Mouse (Mus musculus) lung, embryonic 16.5 days (tissue): ENCODE measurements around the gene Osm. TPM values are rescaled to one million over a fixed set of nuclear protein-coding genes. Genes with fewer than 3 reads are reported as not detected.

ENCODE experiments used
- ATAC-seq: fragments of 200-750 bp; cut with Nextera tagmentation; 2 replicates; pipeline ENCODE4 v1.8.0; 2017; ENCODE audit warnings: low read depth, mild to moderate bottlenecking, moderate library complexity
- H3K27ac ChIP-seq: fragments of 300-500 bp; sonication (generic); 2 replicates; pipeline ENCODE4 v1.5.1; 2014; ENCODE audit warnings: mild to moderate bottlenecking, control low read depth, low read length
- H3K27me3 ChIP-seq: fragments of 300-500 bp; sonication (generic); 2 replicates; pipeline ENCODE4 v1.6.1; 2014; ENCODE audit warnings: low read depth, low read length, mixed read lengths; ENCODE audit not compliant: control insufficient read depth, insufficient read depth
- H3K36me3 ChIP-seq: fragments of 300-500 bp; sonication (generic); 2 replicates; pipeline ENCODE4 v1.6.1; 2014; ENCODE audit warnings: low read length; ENCODE audit not compliant: control insufficient read depth, insufficient read depth
- H3K4me1 ChIP-seq: fragments of 300-500 bp; sonication (generic); replicated peaks from 2 replicates; pipeline ENCODE4 v1.6.1; 2014; ENCODE audit warnings: low read length, mixed read lengths; ENCODE audit not compliant: control insufficient read depth, insufficient read depth
- H3K4me2 ChIP-seq: fragments of 300-500 bp; sonication (generic); 2 replicates; pipeline ENCODE4 v1.6.1; 2014; ENCODE audit warnings: low read depth, low read length, control low read depth
- H3K4me3 ChIP-seq: fragments of 300-500 bp; sonication (generic); 2 replicates; pipeline ENCODE4 v1.5.1; 2014; ENCODE audit warnings: mild to moderate bottlenecking, low read length, control low read depth
- H3K9ac ChIP-seq: fragments of 300-500 bp; sonication (generic); 2 replicates; pipeline ENCODE4 v1.6.1; 2014; ENCODE audit warnings: low read length, control low read depth
- H3K9me3 ChIP-seq: fragments of 300-500 bp; sonication (generic); 2 replicates; pipeline ENCODE4 v1.6.1; 2016; ENCODE audit warnings: low read length; ENCODE audit not compliant: control insufficient read depth
- WGBS: fragments of 180-500 bp; shearing (Covaris S2); extraction: QIAGEN DNeasy Blood & Tissue Kit; methylation state at CpG from one replicate; pipeline ENCODE4 v1.1.7; 2014; 5-methylcytosine and 5-hydroxymethylcytosine counted together
- polyA plus RNA-seq: library from polyadenylated mRNA; unstranded; fragments of >200 nt; fragmentation: Nextera tagmentation; extraction: Ambion mirVana; gene quantifications from 2 replicates; pipeline ENCODE4 v1.2.1, GENCODE M21; 2015

The Osm gene
- polyA plus RNA-seq, 1 experiment from 2014 or later: 0.25 TPM

- peak; percentile 54 for ATAC-seq
- peaks cover 26% of the 10 kb centered on the region for H3K27me3 ChIP-seq
- H3K9ac ChIP-seq: no peak overlapping the region
- no peak overlapping the region for H3K4me2 ChIP-seq
- H3K36me3 ChIP-seq: no peaks in the 10 kb centered on the region
- no peak overlapping the region for H3K4me3 ChIP-seq
- no peak overlapping the region for H3K27ac ChIP-seq
- peaks cover 13% of the 10 kb centered on the region for H3K4me1 ChIP-seq
- H3K9me3 ChIP-seq: no peaks in the 10 kb centered on the region
- 30% methylated on average over 20 of the region's 20 CpGs for WGBS
Measured at GRCm38 (mm10) chr11:4270744-4271459, 34.7 kb downstream of the Osm start.

- no peak overlapping the region for H3K9ac ChIP-seq
- H3K27ac ChIP-seq: no peak overlapping the region
- no peaks in the 10 kb centered on the region for H3K36me3 ChIP-seq
- H3K4me2 ChIP-seq: no peak overlapping the region
- no peak overlapping the region for H3K4me3 ChIP-seq
- no peaks in the 10 kb centered on the region for H3K9me3 ChIP-seq
- H3K27me3 ChIP-seq: peaks cover 24% of the 10 kb centered on the region
- ATAC-seq: no peak
- peaks cover 15% of the 10 kb centered on the region for H3K4me1 ChIP-seq
- 62% methylated on average over 11 of the region's 11 CpGs for WGBS
Measured at GRCm38 (mm10) chr11:4271544-4271943, 35.3 kb downstream of the Osm start.

GRCm38 (mm10) chr11:4276411-4276861 is 40.2 kb downstream of the Osm start:
- H3K4me1 ChIP-seq: peaks cover 15% of the 10 kb centered on the region
- no peaks in the 10 kb centered on the region for H3K9me3 ChIP-seq
- H3K9ac ChIP-seq: no peak overlapping the region
- peak; percentile 92 for ATAC-seq
- WGBS: 33% methylated on average over 11 of the region's 11 CpGs
- peak overlapping the region; percentile 51 for H3K27ac ChIP-seq
- no peak overlapping the region for H3K4me3 ChIP-seq
- H3K4me2 ChIP-seq: no peak overlapping the region
- no peaks in the 10 kb centered on the region for H3K36me3 ChIP-seq
- no peaks in the 10 kb centered on the region for H3K27me3 ChIP-seq

- no peak overlapping the region for H3K27ac ChIP-seq
- no peaks in the 10 kb centered on the region; the same call in 1 of the 2 replicates for H3K27me3 ChIP-seq
- H3K9me3 ChIP-seq: no peaks in the 10 kb centered on the region
- H3K4me1 ChIP-seq: peaks cover 19% of the 10 kb centered on the region
- 48% methylated on average over 7 of the region's 7 CpGs for WGBS
- H3K4me3 ChIP-seq: no peak overlapping the region
- no peaks in the 10 kb centered on the region for H3K36me3 ChIP-seq
- no peak overlapping the region for H3K9ac ChIP-seq
- H3K4me2 ChIP-seq: no peak overlapping the region
- ATAC-seq: no peak
Measured at GRCm38 (mm10) chr11:4279909-4280308, 43.7 kb downstream of the Osm start.

GRCm38 (mm10) chr11:4281852-4282251 is 45.6 kb downstream of the Osm start:
- Histone ChIP-seq H3K4me1 (peaks cover 16% of the 10 kb centered on the region), H3K27me3 (no peaks in the 10 kb centered on the region; the same call in 1 of the 2 replicates), H3K4me3 (no peak overlapping the region), H3K9me3 (no peaks in the 10 kb centered on the region), H3K9ac (no peak overlapping the region), H3K4me2 (no peak overlapping the region), H3K36me3 (no peaks in the 10 kb centered on the region), H3K27ac (no peak overlapping the region)
- WGBS: 56% methylated on average over 6 of the region's 6 CpGs
- no peak for ATAC-seq

- WGBS: 16% methylated on average over 4 of the region's 4 CpGs
- Histone ChIP-seq H3K4me1 (peaks cover 12% of the 10 kb centered on the region), H3K4me2 (no peak overlapping the region), H3K9ac (no peak overlapping the region), H3K27ac (no peak overlapping the region), H3K36me3 (no peaks in the 10 kb centered on the region), H3K9me3 (no peaks in the 10 kb centered on the region), H3K27me3 (no peaks in the 10 kb centered on the region; the same call in 1 of the 2 replicates), H3K4me3 (no peak overlapping the region)
- ATAC-seq: peak; percentile 83
Measured at GRCm38 (mm10) chr11:4283627-4284026, 47.4 kb downstream of the Osm start.

- ATAC-seq: no peak
- Histone ChIP-seq H3K27me3 (peaks cover 6% of the 10 kb centered on the region; the same call in 1 of the 2 replicates), H3K36me3 (no peaks in the 10 kb centered on the region), H3K27ac (no peak overlapping the region), H3K9ac (no peak overlapping the region), H3K4me2 (no peak overlapping the region), H3K4me1 (peaks cover 8% of the 10 kb centered on the region), H3K9me3 (no peaks in the 10 kb centered on the region), H3K4me3 (no peak overlapping the region)
- 55% methylated on average over 3 of the region's 3 CpGs for WGBS
Measured at GRCm38 (mm10) chr11:4289280-4289679, 53.1 kb downstream of the Osm start.

Other genes with a start within 250 kb of the Osm start
- gene Sec14l4, start 205.0 kb upstream of the Osm start, polyA plus RNA-seq: 24.1 and 29.7 TPM in 2 replicates
- 41.5 and 63.9 TPM in 2 replicates for gene Sec14l3, start 171.6 kb upstream of the Osm start, polyA plus RNA-seq
- gene Mtfp1, start 141.0 kb upstream of the Osm start, polyA plus RNA-seq: 9.5 and 9.6 TPM in 2 replicates
- 2.9 and 3.3 TPM in 2 replicates for gene Sec14l2, start 113.0 kb upstream of the Osm start, polyA plus RNA-seq
- gene Rnf215, start 101.2 kb upstream of the Osm start, polyA plus RNA-seq: 33.6 and 35.7 TPM in 2 replicates
- gene Ccdc157, start 76.1 kb upstream of the Osm start, polyA plus RNA-seq: 9.2 and 11.4 TPM in 2 replicates
- 42.1 and 48.9 TPM in 2 replicates for gene Sf3a1, start 76.1 kb upstream of the Osm start, polyA plus RNA-seq
- gene Tbc1d10a, start 49.6 kb upstream of the Osm start, polyA plus RNA-seq: 30.5 and 34.3 TPM in 2 replicates
- 6.5 and 9.1 TPM in 2 replicates for gene Castor1, start 18.2 kb upstream of the Osm start, polyA plus RNA-seq
- gene Lif, start 21.1 kb downstream of the Osm start, polyA plus RNA-seq: 0.44 and 0.68 TPM in 2 replicates
- gene Hormad2, start 204.7 kb downstream of the Osm start, polyA plus RNA-seq: 0.28 and 0.35 TPM in 2 replicates